Mouse (Mus musculus) kidney, embryonic 14.5 days (tissue): ENCODE results near the gene Olfr826. TPM values are rescaled to one million over a fixed set of nuclear protein-coding genes. Genes with fewer than 3 reads are reported as not detected.
"Not testable (repeated sequence)": the region's sequence is repeated elsewhere in the genome, so short reads cannot be mapped to it uniquely, and the experiment has no call there.

ENCODE experiments used
- ATAC-seq: fragments of 200-750 bp; cut with Nextera tagmentation; 2 replicates; pipeline ENCODE4 v1.8.0; 2017; ENCODE audit warnings: moderate number of reproducible peaks, mild to moderate bottlenecking, moderate TSS enrichment, moderate library complexity; ENCODE audit not compliant: low FRiP score, low TSS enrichment
- H3K27ac ChIP-seq: fragments of 300-500 bp; sonication (generic); 2 replicates; pipeline ENCODE4 v1.5.1; 2014; ENCODE audit warnings: low read depth, mild to moderate bottlenecking, low read length, moderate library complexity, mixed read lengths
- H3K27me3 ChIP-seq: fragments of 300-500 bp; sonication (generic); 2 replicates; pipeline ENCODE4 v1.6.1; 2014; ENCODE audit warnings: mild to moderate bottlenecking, low read length; ENCODE audit not compliant: control insufficient read depth, insufficient read depth
- H3K36me3 ChIP-seq: fragments of 300-500 bp; sonication (generic); 2 replicates; pipeline ENCODE4 v1.6.1; 2014; ENCODE audit warnings: low read length, mixed read lengths; ENCODE audit not compliant: control insufficient read depth, insufficient read depth
- H3K4me1 ChIP-seq: fragments of 300-500 bp; sonication (generic); 2 replicates; pipeline ENCODE4 v1.6.1; 2014; ENCODE audit warnings: low read length, mixed read lengths; ENCODE audit not compliant: control insufficient read depth, insufficient read depth
- H3K4me2 ChIP-seq: fragments of 300-500 bp; sonication (generic); replicated peaks from 2 replicates; pipeline ENCODE4 v1.6.1; 2014; ENCODE audit warnings: low read depth, mild to moderate bottlenecking, low read length
- H3K4me3 ChIP-seq: fragments of 300-500 bp; sonication (generic); 2 replicates; pipeline ENCODE4 v1.5.1; 2014; ENCODE audit warnings: mild to moderate bottlenecking, low read length
- H3K9ac ChIP-seq: fragments of 300-500 bp; sonication (generic); 2 replicates; pipeline ENCODE4 v1.6.1; 2014; ENCODE audit warnings: low read depth, mild to moderate bottlenecking, low read length, moderate library complexity
- H3K9me3 ChIP-seq: fragments of 300-500 bp; sonication (generic); 2 replicates; pipeline ENCODE4 v1.6.1; 2016; ENCODE audit warnings: low read length; ENCODE audit not compliant: control insufficient read depth
- WGBS: fragments of 180-500 bp; shearing (Covaris S2); extraction: QIAGEN DNeasy Blood & Tissue Kit; methylation state at CpG from one replicate; pipeline ENCODE4 v1.1.7; 2014; 5-methylcytosine and 5-hydroxymethylcytosine counted together
- polyA plus RNA-seq: library from polyadenylated mRNA; unstranded; fragments of >200 nt; fragmentation: Nextera tagmentation; extraction: Ambion mirVana; gene quantifications from 2 replicates; pipeline ENCODE4 v1.2.1, GENCODE M21; 2014

The Olfr826 gene
- polyA plus RNA-seq, result not detected in 2 replicates

DNA sequence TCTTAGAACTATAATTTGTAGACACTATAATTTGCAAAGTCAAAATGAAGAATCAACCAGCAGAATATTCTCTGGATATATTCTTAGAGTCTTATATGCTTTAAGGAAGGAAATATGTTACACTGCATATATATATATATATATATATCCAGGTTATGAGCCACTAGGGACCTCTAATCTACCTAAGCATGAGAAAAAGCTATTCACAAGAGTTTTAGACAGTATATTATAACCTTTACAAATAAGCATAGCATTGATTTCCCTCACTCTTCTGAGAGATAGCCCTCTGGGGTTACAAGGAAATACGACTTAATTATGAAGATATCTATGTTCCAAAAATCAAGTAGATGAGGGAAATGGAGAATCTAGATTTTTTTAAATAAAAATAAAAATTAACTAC is at the start of gene Olfr826:
Olfr826 (minus strand) TSS at position 101 of the 400 bp plus-strand sequence.
- 74% methylated on average over 1 of the region's 1 CpGs for WGBS
- no peak within 1 kb of the TSS for H3K4me3 ChIP-seq
- no peaks in the 10 kb centered on the region for H3K9me3 ChIP-seq
- ATAC-seq, result no peak
- no peaks in the 10 kb centered on the region for H3K27me3 ChIP-seq
- H3K4me2 ChIP-seq, result no peak within 1 kb of the TSS
- H3K36me3 ChIP-seq, result no peaks in the 10 kb centered on the region
- no peaks in the 10 kb centered on the region for H3K4me1 ChIP-seq
- no peak within 1 kb of the TSS for H3K9ac ChIP-seq
- no peak within 1 kb of the TSS for H3K27ac ChIP-seq

DNA sequence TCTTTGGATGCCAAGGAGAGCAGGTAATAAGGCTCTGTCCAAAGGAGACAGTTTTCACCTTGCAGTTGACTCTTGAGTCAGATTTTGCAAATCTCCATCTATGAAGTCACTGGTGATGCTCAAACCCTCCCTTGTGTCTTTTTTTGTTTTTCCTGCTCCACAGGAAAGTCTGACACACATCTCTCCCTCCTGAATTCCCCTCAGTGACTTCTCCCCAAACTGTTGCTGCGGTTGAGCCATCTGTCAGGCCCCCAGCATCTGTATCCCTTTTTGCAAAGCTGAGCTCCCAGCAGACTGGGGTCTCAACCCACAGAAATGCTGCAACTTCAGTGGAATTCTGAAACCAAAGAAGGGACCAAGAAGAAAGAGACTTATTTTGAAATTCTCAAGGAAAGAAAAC is 48.1 kb upstream of the Olfr826 start:
- Histone ChIP-seq H3K4me1 (no peaks in the 10 kb centered on the region), H3K4me2 (no peak overlapping the region), H3K9me3 (no peaks in the 10 kb centered on the region), H3K9ac (no peak overlapping the region), H3K27ac (no peak overlapping the region), H3K36me3 (no peaks in the 10 kb centered on the region), H3K4me3 (no peak overlapping the region), H3K27me3 (no peaks in the 10 kb centered on the region)
- 72% methylated on average over 1 of the region's 1 CpGs for WGBS
- no peak for ATAC-seq

DNA sequence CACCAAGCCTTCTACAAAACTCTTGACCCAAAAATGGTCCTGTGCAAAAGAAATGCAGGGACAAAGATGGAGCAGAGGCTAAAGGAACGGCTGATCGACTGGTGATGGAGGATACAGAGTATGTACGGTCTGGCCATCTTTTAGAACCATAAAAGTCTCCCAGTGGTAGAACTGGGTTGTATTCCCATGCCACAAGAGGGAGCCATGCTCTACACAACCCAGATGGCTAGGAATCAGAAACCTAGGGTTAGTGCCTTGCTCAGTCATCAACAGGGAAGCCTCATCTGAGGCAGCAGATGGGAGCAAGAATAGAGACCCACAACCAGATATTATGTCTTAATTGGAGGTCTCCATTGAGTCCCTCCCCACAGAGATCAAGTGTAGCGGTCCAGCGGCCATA is 45.6 kb upstream of the Olfr826 start:
- Histone ChIP-seq H3K9ac (no peak overlapping the region), H3K4me1 (no peaks in the 10 kb centered on the region), H3K27ac (no peak overlapping the region), H3K4me3 (no peak overlapping the region), H3K4me2 (no peak overlapping the region), H3K36me3 (no peaks in the 10 kb centered on the region), H3K27me3 (no peaks in the 10 kb centered on the region), H3K9me3 (no peaks in the 10 kb centered on the region)
- WGBS, result 89% methylated on average over 5 of the region's 5 CpGs
- ATAC-seq, result no peak

DNA sequence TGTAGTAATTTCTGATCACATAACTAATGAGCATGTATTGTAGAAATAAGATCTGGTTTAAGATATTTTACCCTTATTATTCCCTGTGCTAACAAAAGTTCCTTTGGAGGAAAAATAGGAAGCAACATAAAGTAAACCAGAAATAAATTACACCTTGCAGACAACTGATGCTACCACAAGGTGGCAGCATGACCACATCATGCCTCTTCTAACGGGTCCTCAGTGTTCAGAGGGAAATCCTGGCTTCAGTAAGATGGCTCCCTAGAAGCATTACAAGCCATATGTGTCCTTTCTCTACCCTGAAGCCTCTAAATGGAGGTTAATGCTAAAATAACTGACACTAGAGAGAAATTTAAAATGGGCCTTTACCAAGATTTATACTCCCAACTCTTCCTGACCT is 44.3 kb upstream of the Olfr826 start:
- Histone ChIP-seq H3K4me2 (no peak overlapping the region), H3K27ac (no peak overlapping the region), H3K4me1 (no peaks in the 10 kb centered on the region), H3K27me3 (no peaks in the 10 kb centered on the region), H3K36me3 (no peaks in the 10 kb centered on the region), H3K9ac (no peak overlapping the region), H3K4me3 (no peak overlapping the region), H3K9me3 (no peaks in the 10 kb centered on the region)
- peak; percentile 73; the same call in 1 of the 2 replicates for ATAC-seq
- 0% methylated on average over 1 of the region's 1 CpGs for WGBS

DNA sequence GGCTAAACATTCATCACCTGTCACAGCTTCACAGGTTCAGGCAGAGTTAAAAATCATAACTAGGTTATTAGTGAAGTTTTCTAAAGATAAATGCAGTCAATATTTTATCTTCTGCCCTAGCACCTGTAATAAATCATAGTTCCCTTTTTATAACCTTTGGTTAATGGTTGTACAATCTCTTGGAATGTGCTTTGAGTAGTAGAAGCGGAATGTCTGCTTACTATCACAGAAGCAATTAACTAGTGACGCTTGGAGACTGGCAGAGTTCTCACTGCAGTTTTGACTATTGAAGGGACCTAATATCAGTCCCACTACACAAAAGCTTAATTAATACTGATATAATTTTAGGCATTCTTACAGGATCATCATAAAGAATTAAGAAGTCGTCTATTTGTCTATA is 41.0 kb upstream of the Olfr826 start:
- ATAC-seq, result no peak
- 69% methylated on average over 3 of the region's 3 CpGs for WGBS
- H3K4me2 ChIP-seq, result no peak overlapping the region
- H3K4me3 ChIP-seq, result no peak overlapping the region
- no peaks in the 10 kb centered on the region for H3K9me3 ChIP-seq
- H3K4me1 ChIP-seq, result no peaks in the 10 kb centered on the region
- no peak overlapping the region for H3K27ac ChIP-seq
- H3K9ac ChIP-seq, result no peak overlapping the region
- H3K36me3 ChIP-seq, result no peaks in the 10 kb centered on the region
- no peaks in the 10 kb centered on the region for H3K27me3 ChIP-seq

DNA sequence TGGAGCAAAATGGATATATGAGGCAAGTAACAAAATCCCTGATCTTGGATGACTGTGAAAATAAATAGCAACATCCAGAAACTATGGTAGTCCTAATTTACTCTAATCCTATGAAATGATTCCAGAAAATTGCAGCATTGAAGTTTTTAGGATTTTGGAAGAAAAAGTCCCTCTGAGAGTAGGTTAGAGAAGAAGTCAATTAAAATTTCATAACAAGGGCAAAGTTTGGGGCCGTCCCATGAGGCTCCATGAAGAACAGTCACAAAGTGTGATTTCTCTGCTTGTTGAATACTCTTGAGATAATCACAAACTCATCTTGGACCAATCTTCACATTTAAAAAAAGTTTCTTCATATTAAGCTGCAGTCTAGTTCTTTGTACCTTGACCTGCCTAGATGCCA is 30.3 kb upstream of the Olfr826 start, which contains the start of gene Olfr827:
Olfr827 (minus strand) TSS at position 101 of the 400 bp plus-strand sequence.
- Histone ChIP-seq H3K9me3 (no peaks in the 10 kb centered on the region), H3K9ac (no peak within 1 kb of the TSS), H3K27me3 (no peaks in the 10 kb centered on the region), H3K27ac (no peak within 1 kb of the TSS), H3K4me1 (no peaks in the 10 kb centered on the region), H3K4me2 (no peak within 1 kb of the TSS), H3K4me3 (no peak within 1 kb of the TSS), H3K36me3 (no peaks in the 10 kb centered on the region)
- WGBS, result 92% methylated on average over 1 of the region's 1 CpGs
- no peak for ATAC-seq

DNA sequence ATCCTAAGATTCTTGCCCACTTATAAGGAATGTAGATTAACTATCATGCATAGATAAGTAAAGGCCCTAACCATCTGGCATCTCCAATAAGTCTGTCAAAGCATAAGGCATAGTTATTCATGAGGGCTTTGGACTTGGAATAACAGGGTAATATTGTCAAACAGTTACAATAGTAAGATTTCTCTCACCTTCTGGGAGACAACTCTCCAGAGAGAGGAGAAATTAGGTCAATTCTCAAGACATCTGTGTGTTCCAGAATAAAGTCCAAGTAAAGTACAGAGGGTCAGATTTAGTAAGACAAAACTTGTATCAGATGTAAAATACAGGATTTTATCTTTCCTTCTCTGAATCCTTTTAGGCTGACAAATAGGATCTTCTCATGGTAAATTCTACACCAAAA is 17.3 kb downstream of the Olfr826 start, which contains the start of gene Olfr825:
Olfr825 (minus strand) TSS at position 101 of the 400 bp plus-strand sequence.
- no peak for ATAC-seq
- H3K9ac ChIP-seq, result no peak within 1 kb of the TSS
- no peaks in the 10 kb centered on the region for H3K27me3 ChIP-seq
- H3K27ac ChIP-seq, result no peak within 1 kb of the TSS
- no peaks in the 10 kb centered on the region for H3K36me3 ChIP-seq
- H3K4me1 ChIP-seq, result no peaks in the 10 kb centered on the region
- H3K9me3 ChIP-seq, result no peaks in the 10 kb centered on the region
- H3K4me3 ChIP-seq, result no peak within 1 kb of the TSS
- no peak within 1 kb of the TSS for H3K4me2 ChIP-seq

DNA sequence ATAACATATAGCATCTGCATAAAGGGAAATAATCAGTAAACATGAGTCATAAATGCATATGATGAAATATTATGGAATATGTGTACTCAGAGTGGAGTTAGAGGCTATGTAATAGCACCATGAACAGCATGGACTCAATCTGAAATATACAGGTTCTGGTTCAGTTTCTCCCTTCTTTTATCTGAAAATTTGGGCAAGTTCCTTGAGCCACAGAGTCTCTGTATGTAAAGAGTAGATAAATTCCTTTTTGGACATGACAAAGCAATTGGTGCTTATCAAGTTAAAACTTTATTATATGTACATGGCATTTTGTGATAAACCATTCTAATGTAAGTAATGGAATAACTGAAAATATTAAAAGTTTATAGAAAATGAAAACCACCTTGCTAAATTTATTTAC is 18.8 kb downstream of the Olfr826 start:
- no peaks in the 10 kb centered on the region for H3K27me3 ChIP-seq
- H3K9ac ChIP-seq, result no peak overlapping the region
- no peak overlapping the region for H3K27ac ChIP-seq
- ATAC-seq, result no peak
- H3K4me2 ChIP-seq, result no peak overlapping the region
- H3K36me3 ChIP-seq, result no peaks in the 10 kb centered on the region
- no peaks in the 10 kb centered on the region for H3K9me3 ChIP-seq
- H3K4me1 ChIP-seq, result no peaks in the 10 kb centered on the region
- no peak overlapping the region for H3K4me3 ChIP-seq

DNA sequence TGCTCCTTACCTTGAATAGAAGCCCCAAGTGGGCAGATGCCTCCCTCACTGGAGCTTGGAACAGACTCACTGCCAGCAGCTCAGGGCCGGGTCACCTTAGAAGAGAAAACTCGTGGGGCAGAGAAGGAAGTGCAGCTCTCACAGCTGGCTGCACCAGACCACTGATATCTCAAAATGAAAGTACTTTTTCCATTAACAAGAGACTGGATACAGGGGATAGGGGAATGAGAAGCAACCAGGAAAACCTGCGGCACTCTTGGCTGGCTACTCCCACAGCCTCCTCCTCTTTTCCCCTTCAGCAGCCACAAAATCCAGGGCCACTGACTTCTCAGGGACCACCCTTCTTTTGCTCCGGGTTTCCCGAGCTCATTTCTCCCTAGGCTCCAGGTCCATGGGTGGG is 39.9 kb downstream of the Olfr826 start:
- ATAC-seq, result no peak
- 76% methylated on average over 5 of the region's 5 CpGs for WGBS
- H3K27me3 ChIP-seq, result no peaks in the 10 kb centered on the region

DNA sequence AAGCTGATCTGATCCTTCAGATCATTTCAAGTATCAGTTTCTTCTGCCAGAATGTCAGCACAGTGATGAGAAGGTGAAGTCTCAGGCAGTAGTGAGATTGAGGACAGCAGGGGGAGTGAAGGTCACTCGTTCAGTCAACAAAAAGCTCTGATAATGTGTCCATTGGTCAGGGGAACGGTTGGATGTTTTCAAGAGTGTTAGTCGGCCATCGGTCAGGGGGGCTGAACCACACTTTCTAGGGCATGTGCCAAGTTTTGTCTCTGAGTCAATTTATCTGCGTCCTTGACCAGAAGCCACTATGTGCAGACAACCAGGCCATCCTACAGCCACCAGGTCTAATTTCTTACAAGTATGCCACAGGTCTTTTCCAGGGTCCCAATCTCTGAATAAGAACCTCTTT is 41.5 kb downstream of the Olfr826 start:
- H3K9me3 ChIP-seq, H3K9ac ChIP-seq, H3K36me3 ChIP-seq, H3K4me1 ChIP-seq, H3K27ac ChIP-seq, H3K27me3 ChIP-seq, ATAC-seq, H3K4me3 ChIP-seq, H3K4me2 ChIP-seq: not testable (repeated sequence)
- 86% methylated on average over 5 of the region's 5 CpGs for WGBS

More for the DNA sequence above, 39.9 kb downstream of the Olfr826 start:
- Histone ChIP-seq H3K27ac (no peak overlapping the region), H3K9me3 (no peaks in the 10 kb centered on the region), H3K4me3 (no peak overlapping the region), H3K4me2 (no peak overlapping the region), H3K9ac (no peak overlapping the region), H3K36me3 (no peaks in the 10 kb centered on the region), H3K4me1 (no peaks in the 10 kb centered on the region)
